Mouse (Mus musculus) forebrain, embryonic 16.5 days (tissue): Measurements from ENCODE around the gene Dock4. TPM values are rescaled to one million over a fixed set of nuclear protein-coding genes. Genes with fewer than 3 reads are reported as not detected.

Source experiments
- ATAC-seq: fragments of 200-750 bp; cut with Nextera tagmentation; 2 replicates; pipeline ENCODE4 v1.8.0; 2017; ENCODE audit warnings: mild to moderate bottlenecking, moderate library complexity
- H3K27ac ChIP-seq: fragments of 300-500 bp; sonication (generic); 2 replicates; pipeline ENCODE4 v1.5.1; 2014; ENCODE audit warnings: low read length, control low read depth
- H3K27me3 ChIP-seq: fragments of 300-500 bp; sonication (generic); replicated peaks from 2 replicates; pipeline ENCODE4 v1.6.1; 2014; ENCODE audit warnings: low read length; ENCODE audit not compliant: control insufficient read depth, insufficient read depth
- H3K36me3 ChIP-seq: fragments of 300-500 bp; sonication (generic); 2 replicates; pipeline ENCODE4 v1.6.1; 2014; ENCODE audit not compliant: control insufficient read depth, insufficient read depth
- H3K4me1 ChIP-seq: fragments of 300-500 bp; sonication (generic); replicated peaks from 2 replicates; pipeline ENCODE4 v1.6.1; 2014; ENCODE audit warnings: low read length; ENCODE audit not compliant: control insufficient read depth, insufficient read depth
- H3K4me2 ChIP-seq: fragments of 300-500 bp; sonication (generic); 2 replicates; pipeline ENCODE4 v1.6.1; 2014; ENCODE audit warnings: mild to moderate bottlenecking, low read length, control low read depth
- H3K4me3 ChIP-seq: fragments of 300-500 bp; sonication (generic); replicated peaks from 2 replicates; pipeline ENCODE4 v1.5.1; 2014; ENCODE audit warnings: mild to moderate bottlenecking, low read length, control low read depth
- H3K9ac ChIP-seq: fragments of 300-500 bp; sonication (generic); replicated peaks from 2 replicates; pipeline ENCODE4 v1.6.1; 2014; ENCODE audit warnings: low read depth, low read length, control low read depth
- H3K9me3 ChIP-seq: fragments of 300-500 bp; sonication (generic); 2 replicates; pipeline ENCODE4 v1.6.1; 2016; ENCODE audit warnings: low read length; ENCODE audit not compliant: control insufficient read depth
- WGBS: fragments of 180-500 bp; shearing (Covaris S2); extraction: QIAGEN DNeasy Blood & Tissue Kit; methylation state at CpG from one replicate; pipeline ENCODE4 v1.1.7; 2014; 5-methylcytosine and 5-hydroxymethylcytosine counted together
- polyA plus RNA-seq: library from polyadenylated mRNA; unstranded; fragments of >200 nt; fragmentation: Nextera tagmentation; extraction: Ambion mirVana; gene quantifications from 2 replicates; pipeline ENCODE4 v1.2.1, GENCODE M21; 2015

Gene Dock4
- 24.4 and 41.6 TPM in 2 replicates for polyA plus RNA-seq

DNA sequence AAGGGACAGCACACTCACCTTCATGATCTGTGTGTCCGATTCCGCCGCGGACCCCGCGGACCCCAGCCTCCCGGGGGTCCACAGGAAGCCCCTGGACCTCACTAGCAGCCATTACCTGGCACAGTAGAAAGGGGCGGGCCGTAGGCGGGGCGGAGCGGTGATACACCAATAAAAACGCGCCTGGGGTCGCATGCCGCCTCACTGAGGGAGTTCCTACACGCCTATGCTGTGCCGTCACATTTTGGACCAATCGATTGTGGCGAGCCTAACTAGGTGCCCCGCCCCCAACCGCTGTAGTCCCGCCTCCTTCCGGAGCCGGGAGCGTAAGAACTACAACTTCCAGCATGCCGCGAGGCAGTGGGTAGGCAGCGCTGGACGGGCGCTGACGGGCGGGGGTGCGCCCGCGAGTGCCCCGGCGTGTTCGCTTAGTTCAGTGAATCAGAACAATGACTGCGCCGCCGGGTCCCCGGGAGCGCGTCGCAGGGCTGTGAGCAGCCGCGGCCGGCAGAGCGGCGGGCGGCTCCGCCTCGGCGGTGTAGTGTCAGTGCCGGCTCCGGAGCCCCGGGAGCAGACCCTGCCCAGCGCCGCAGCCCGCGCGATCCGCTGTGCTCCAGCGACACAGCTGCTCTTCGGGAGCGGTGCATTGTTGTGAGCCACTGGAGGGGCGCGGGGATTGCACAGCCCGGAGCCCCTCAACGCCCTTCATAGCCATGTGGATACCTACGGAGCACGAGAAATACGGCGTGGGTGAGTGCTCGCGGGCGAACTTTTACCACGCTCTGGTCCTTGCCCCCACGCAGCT lies at the start of gene Dock4, which contains the start of gene Zfp277:
TSS of gene Dock4 (plus strand) at position 305 of the 802 bp plus-strand sequence.
TSS of gene Zfp277 (minus strand) at position 255 of the 802 bp plus-strand sequence.
- H3K4me2 ChIP-seq, result peak within 1 kb of the TSS; percentile 94
- WGBS, result under 1% methylated on average over 80 of the region's 80 CpGs

DNA sequence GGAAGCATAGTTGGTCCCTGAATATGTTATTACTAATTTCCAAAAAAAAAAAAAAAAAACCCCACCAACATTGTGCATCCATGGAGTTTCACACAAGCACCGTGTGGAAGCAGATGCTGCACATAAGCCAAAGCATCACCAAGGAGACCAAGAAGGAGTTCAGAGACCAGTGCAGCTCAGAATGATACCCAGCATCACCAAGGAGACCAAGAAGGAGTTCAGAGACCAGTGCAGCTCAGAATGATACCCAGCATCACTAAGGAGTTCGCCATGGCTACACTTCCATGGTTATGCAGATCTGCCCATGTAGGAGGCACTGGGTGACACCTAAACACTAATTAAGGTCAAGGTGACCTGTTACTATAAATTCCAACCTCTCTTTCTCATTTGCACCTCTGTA lies 46.8 kb upstream of the Dock4 start:
- Histone ChIP-seq H3K27ac (no peak overlapping the region), H3K36me3 (no peaks in the 10 kb centered on the region), H3K4me3 (no peak overlapping the region), H3K27me3 (no peaks in the 10 kb centered on the region), H3K9me3 (no peaks in the 10 kb centered on the region), H3K4me2 (no peak overlapping the region), H3K9ac (no peak overlapping the region), H3K4me1 (no peaks in the 10 kb centered on the region)
- no peak for ATAC-seq
- WGBS, result 90% methylated on average over 2 of the region's 2 CpGs

More for the DNA sequence above, at the start of gene Dock4, which contains the start of gene Zfp277:
- Histone ChIP-seq H3K9ac (peak within 1 kb of the TSS; percentile 84), H3K4me3 (peak within 1 kb of the TSS; percentile 98), H3K27ac (peak within 1 kb of the TSS; percentile 95), H3K9me3 (no peaks in the 10 kb centered on the region), H3K36me3 (no peaks in the 10 kb centered on the region), H3K27me3 (no peaks in the 10 kb centered on the region), H3K4me1 (peaks cover 18% of the 10 kb centered on the region)
- ATAC-seq, result peak; percentile 98

- Histone ChIP-seq H3K36me3 (no peaks in the 10 kb centered on the region), H3K4me1 (no peaks in the 10 kb centered on the region), H3K9ac (no peak overlapping the region), H3K4me3 (no peak overlapping the region), H3K9me3 (no peaks in the 10 kb centered on the region), H3K27me3 (no peaks in the 10 kb centered on the region), H3K4me2 (no peak overlapping the region), H3K27ac (no peak overlapping the region)
- 93% methylated on average over 2 of the region's 2 CpGs for WGBS
- ATAC-seq, result no peak
Observed at GRCm38 (mm10) chr12:40399386-40399785, 46.4 kb upstream of the Dock4 start.

DNA sequence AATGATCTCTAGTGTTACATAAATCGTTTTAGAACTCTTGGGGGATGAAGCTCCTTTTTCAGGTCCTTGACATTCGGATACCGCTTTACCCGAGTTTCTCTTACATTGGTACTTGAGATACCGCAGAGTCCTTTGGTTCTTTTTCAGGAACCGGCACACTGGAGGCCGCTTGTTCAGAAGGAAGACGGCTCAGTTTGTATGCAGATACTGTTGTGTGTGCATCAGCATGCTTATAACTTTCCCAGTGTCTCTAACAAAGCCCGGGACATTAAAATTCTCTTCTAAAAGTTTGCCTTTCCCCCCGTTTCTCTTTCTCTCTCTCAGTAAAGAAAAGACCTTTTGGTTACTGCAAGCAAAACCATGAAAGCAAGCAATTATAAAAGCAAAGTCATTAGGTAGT lies 45.9 kb upstream of the Dock4 start:
- WGBS, result 65% methylated on average over 10 of the region's 10 CpGs
- H3K27ac ChIP-seq, result no peak overlapping the region
- no peak overlapping the region for H3K4me3 ChIP-seq
- H3K27me3 ChIP-seq, result no peaks in the 10 kb centered on the region
- H3K9me3 ChIP-seq, result no peaks in the 10 kb centered on the region
- no peak overlapping the region for H3K9ac ChIP-seq
- H3K4me2 ChIP-seq, result no peak overlapping the region
- no peaks in the 10 kb centered on the region for H3K4me1 ChIP-seq
- no peak for ATAC-seq
- no peaks in the 10 kb centered on the region for H3K36me3 ChIP-seq

DNA sequence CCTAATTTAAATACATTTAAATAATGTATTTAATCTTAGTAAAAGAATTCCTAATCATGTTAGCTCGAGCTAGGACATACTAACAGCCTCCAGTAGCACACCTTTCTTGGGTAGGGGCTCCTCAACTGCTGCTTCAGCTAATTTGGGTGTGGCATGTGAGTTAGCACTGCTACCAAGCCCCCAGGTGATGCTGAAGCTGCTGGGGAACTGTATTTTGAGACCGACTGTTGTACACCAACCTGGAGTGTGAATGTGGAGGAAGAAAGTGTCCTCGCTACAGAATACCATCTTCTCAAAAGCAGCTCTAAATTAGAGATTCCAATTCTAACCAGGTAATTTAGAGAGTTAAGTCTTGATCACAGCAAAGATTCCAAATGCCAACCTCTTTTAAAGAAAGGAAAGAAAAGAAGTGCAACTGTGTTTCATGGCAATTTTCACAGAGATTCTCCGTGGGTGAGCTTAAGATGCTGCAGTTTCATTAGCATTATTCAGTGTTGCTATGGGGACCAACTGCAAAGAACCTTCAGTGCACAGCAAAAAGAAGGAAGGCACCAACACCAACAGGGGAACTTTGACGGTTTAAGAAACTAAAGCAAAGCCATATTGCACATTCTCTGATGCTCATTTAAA lies 31.0 kb upstream of the Dock4 start:
- Histone ChIP-seq H3K9me3 (0 out of 2 replicates have a peak, but pooled peaks cover under 1% of the 10 kb centered on the region), H3K27ac (peak overlapping the region; percentile 63), H3K4me1 (peaks cover 9% of the 10 kb centered on the region), H3K4me3 (no peak overlapping the region), H3K9ac (no peak overlapping the region), H3K27me3 (no peaks in the 10 kb centered on the region), H3K36me3 (no peaks in the 10 kb centered on the region), H3K4me2 (peak overlapping the region; percentile 21)
- WGBS, result 20% methylated on average over 5 of the region's 5 CpGs
- ATAC-seq, result peak; percentile 90

GRCm38 (mm10) chr12:40415312-40415925 lies 30.3 kb upstream of the Dock4 start:
- ATAC-seq, result peak; percentile 50
- 56% methylated on average over 8 of the region's 8 CpGs for WGBS
- no peak overlapping the region for H3K4me3 ChIP-seq
- no peaks in the 10 kb centered on the region for H3K9me3 ChIP-seq
- H3K9ac ChIP-seq, result no peak overlapping the region
- peaks cover 9% of the 10 kb centered on the region for H3K4me1 ChIP-seq
- H3K4me2 ChIP-seq, result peak overlapping the region; percentile 21; the same call in 1 of the 2 replicates
- H3K27me3 ChIP-seq, result no peaks in the 10 kb centered on the region
- H3K27ac ChIP-seq, result 0 out of 2 replicates have a peak overlapping the region, but pooled peaks have one; percentile 13
- no peaks in the 10 kb centered on the region for H3K36me3 ChIP-seq

- no peak overlapping the region for H3K9ac ChIP-seq
- no peak for ATAC-seq
- H3K27ac ChIP-seq, result no peak overlapping the region
- 92% methylated on average over 4 of the region's 4 CpGs for WGBS
- H3K27me3 ChIP-seq, result no peaks in the 10 kb centered on the region
- peaks cover 9% of the 10 kb centered on the region for H3K4me1 ChIP-seq
- H3K4me3 ChIP-seq, result no peak overlapping the region
- no peaks in the 10 kb centered on the region for H3K36me3 ChIP-seq
- no peaks in the 10 kb centered on the region for H3K9me3 ChIP-seq
- no peak overlapping the region for H3K4me2 ChIP-seq
Observed at GRCm38 (mm10) chr12:40417257-40417656, 28.5 kb upstream of the Dock4 start.

DNA sequence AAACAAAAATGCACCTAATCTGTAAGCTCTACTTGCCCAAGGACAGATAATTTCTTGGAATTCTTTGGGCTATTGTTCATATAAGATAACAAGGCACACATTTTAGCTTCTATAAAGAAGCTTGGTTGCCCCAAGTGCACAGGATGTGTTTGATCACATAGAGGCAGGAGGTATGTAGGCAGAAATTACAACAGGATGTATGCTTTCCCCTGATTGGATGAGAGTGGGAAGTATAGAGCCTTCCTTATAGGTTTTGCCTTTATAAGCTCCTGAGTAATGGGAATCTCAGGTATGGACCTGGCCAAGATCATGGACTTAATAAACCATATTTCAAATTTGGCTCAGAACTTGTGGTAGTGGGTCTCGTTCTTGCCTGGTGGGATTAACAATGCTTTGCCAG lies 20.8 kb upstream of the Dock4 start:
- Histone ChIP-seq H3K4me3 (no peak overlapping the region), H3K27ac (no peak overlapping the region), H3K9me3 (no peaks in the 10 kb centered on the region), H3K4me2 (no peak overlapping the region), H3K27me3 (no peaks in the 10 kb centered on the region), H3K9ac (no peak overlapping the region), H3K4me1 (peaks cover 2% of the 10 kb centered on the region; the same call in 1 of the 2 replicates), H3K36me3 (no peaks in the 10 kb centered on the region)
- WGBS, result 65% methylated on average over 1 of the region's 1 CpGs
- ATAC-seq, result no peak

- Histone ChIP-seq H3K4me1 (peaks cover 12% of the 10 kb centered on the region), H3K27ac (no peak overlapping the region), H3K27me3 (no peaks in the 10 kb centered on the region), H3K9me3 (no peaks in the 10 kb centered on the region), H3K4me3 (no peak overlapping the region), H3K9ac (no peak overlapping the region), H3K36me3 (no peaks in the 10 kb centered on the region), H3K4me2 (no peak overlapping the region)
- no peak for ATAC-seq
- 78% methylated on average over 10 of the region's 10 CpGs for WGBS
Observed at GRCm38 (mm10) chr12:40427606-40428005, 18.1 kb upstream of the Dock4 start.
